8 mouse cellular contexts compared by ENCODE assay signal in genomic region chr1:144004741-144005140, GRCm38 (mm10). TPM values are rescaled to one million over a fixed set of nuclear protein-coding genes. Genes with fewer than 3 reads are reported as not detected.
DNase-seq lines count a peak whose midpoint lies in the region; ATAC-seq and TF ChIP-seq lines count a peak whose summit lies in the region.

No protein-coding gene starts in this region.

- no peaks in the 10 kb centered on the region for H3K36me3 ChIP-seq in testis, adult 2 months (ENCODE audit: control insufficient read depth, insufficient read depth, low read length)
- peaks cover 6% of the 10 kb centered on the region; the same call in 1 of the 2 replicates for H3K36me3 ChIP-seq in heart, embryonic 10.5 days
- H3K36me3 ChIP-seq in neural tube, embryonic 12.5 days, result peaks cover 8% of the 10 kb centered on the region; the same call in 1 of the 2 replicates

- peak; percentile 22 for ATAC-seq in neural tube, embryonic 12.5 days (ENCODE audit: low FRiP score, low read depth)
- no peak for ATAC-seq in megakaryocyte-erythroid progenitor cell, adult 5-6 weeks (replicated peaks; ENCODE audit: low FRiP score, low TSS enrichment, poor library complexity, severe bottlenecking)

- H3K9me3 ChIP-seq in heart, embryonic 10.5 days, result no peaks in the 10 kb centered on the region
- no peaks in the 10 kb centered on the region for H3K9me3 ChIP-seq in neural tube, embryonic 12.5 days

- 6% methylated on average over 9 of the region's 9 CpGs for WGBS in cerebellum, adult 2 months
- 6% methylated on average over 9 of the region's 9 CpGs for WGBS in heart, embryonic 10.5 days
- WGBS in neural tube, embryonic 12.5 days, result 1% methylated on average over 9 of the region's 9 CpGs

- peak overlapping the region; percentile 67 for H3K4me2 ChIP-seq in neural tube, embryonic 12.5 days (replicated peaks)

- no peak overlapping the region for H3K27ac ChIP-seq in cerebellum, adult 2 months (ENCODE audit: insufficient read depth, low read length)
- peak overlapping the region; percentile 70 for H3K27ac ChIP-seq in testis, adult 2 months (ENCODE audit: control insufficient read depth, insufficient read depth, low read depth, low read length)
- H3K27ac ChIP-seq in heart, embryonic 10.5 days, result peak overlapping the region; percentile 85
- H3K27ac ChIP-seq in neural tube, embryonic 12.5 days, result no peak overlapping the region

- H3K27me3 ChIP-seq in cerebellum, adult 2 months (ENCODE audit: control insufficient read depth, insufficient read depth, low read length), result no peaks in the 10 kb centered on the region
- no peaks in the 10 kb centered on the region for H3K27me3 ChIP-seq in testis, adult 2 months (ENCODE audit: control insufficient read depth, insufficient read depth, low read length)
- H3K27me3 ChIP-seq in heart, embryonic 10.5 days (ENCODE audit: insufficient read depth, poor library complexity, severe bottlenecking), result no peaks in the 10 kb centered on the region
- H3K27me3 ChIP-seq in neural tube, embryonic 12.5 days (replicated peaks), result no peaks in the 10 kb centered on the region

- H3K9ac ChIP-seq in neural tube, embryonic 12.5 days, result peak overlapping the region; percentile 68

- no peak for TF ChIP-seq CTCF in cerebellum, adult 2 months (IDR thresholded peaks at IDR 0.05; ENCODE audit: borderline replicate concordance, insufficient read depth, low read depth, low read length)
- no peak for TF ChIP-seq CTCF in testis, adult 2 months (IDR thresholded peaks at IDR 0.05; ENCODE audit: control insufficient read depth, insufficient read depth, insufficient replicate concordance, low read depth, low read length)

- no peaks in the 10 kb centered on the region for H3K4me1 ChIP-seq in cerebellum, adult 2 months (ENCODE audit: control insufficient read depth, insufficient read depth, low read length)
- peaks cover 7% of the 10 kb centered on the region for H3K4me1 ChIP-seq in testis, adult 2 months (ENCODE audit: control insufficient read depth, insufficient read depth, low read length)
- 0 out of 2 replicates have a peak, but pooled peaks cover 7% of the 10 kb centered on the region for H3K4me1 ChIP-seq in heart, embryonic 10.5 days
- H3K4me1 ChIP-seq in neural tube, embryonic 12.5 days, result no peaks in the 10 kb centered on the region

- peak overlapping the region; percentile 92 for H3K4me3 ChIP-seq in cerebellum, adult 2 months (replicated peaks; ENCODE audit: insufficient read depth, low read depth, low read length)
- H3K4me3 ChIP-seq in testis, adult 2 months (ENCODE audit: control insufficient read depth, low read depth, low read length), result peak overlapping the region; percentile 83
- H3K4me3 ChIP-seq in heart, embryonic 10.5 days, result peak overlapping the region; percentile 70
- peak overlapping the region; percentile 57 for H3K4me3 ChIP-seq in neural tube, embryonic 12.5 days

- peak; percentile 24 to 45 for DNase-seq in cerebellum, adult 2 months
- DNase-seq in cerebellum, adult 9-11 months, result no peak
- no peak for DNase-seq in testis, postnatal 14 days (ENCODE audit: low spot score)
- DNase-seq in heart, embryonic 10.5 days (ENCODE audit: low spot score), result no peak
- peak; percentile 8 to 30 for DNase-seq in kidney, postnatal 4 days

- no peak for TF ChIP-seq POLR2A in cerebellum, adult 2 months (IDR thresholded peaks at IDR 0.05; ENCODE audit: borderline replicate concordance, insufficient read depth, low read length)
- TF ChIP-seq POLR2A in testis, adult 2 months (IDR thresholded peaks at IDR 0.05; ENCODE audit: control insufficient read depth, low read depth, low read length), result no peak

RNA-seq across cellular contexts. Expression of gene Rgs2, which starts 0.8 kb away (rescaled TPM):
- polyA plus RNA-seq in cerebellum, adult 2 months (2012; rRNA removed), result 18.3 and 20.4 TPM in 2 replicates
- 2.1 and 2.8 TPM in 2 replicates for polyA plus RNA-seq in testis, adult 2 months (2012; rRNA removed)
- polyA plus RNA-seq in heart, embryonic 10.5 days (2016; fragmentation: Nextera tagmentation; extraction: Ambion mirVana), result 14.8 and 23.8 TPM in 2 replicates
- 77.2 and 83.4 TPM in 2 replicates for polyA plus RNA-seq in neural tube, embryonic 12.5 days (2016; fragmentation: Nextera tagmentation; extraction: Ambion mirVana)
- total RNA-seq in megakaryocyte-erythroid progenitor cell, adult 5-6 weeks (2014; fragmentation: Nextera tagmentation), result 9.0 and 12.7 TPM in 2 replicates
- 32.5 and 55.4 TPM in 2 replicates for total RNA-seq in megakaryocyte-erythroid progenitor cell, adult 5-6 weeks (2017)

Comparison
In these comparisons a context has a peak if more than half of its experiments do, and no peak if none do; other contexts are left out.
1. DNase-seq: peak in cerebellum, adult 2 months (2 of 2) and kidney, postnatal 4 days (2 of 2); none in cerebellum, adult 9-11 months (single experiment), testis, postnatal 14 days (single experiment) and heart, embryonic 10.5 days (single experiment).
2. H3K27ac ChIP-seq: peak in testis, adult 2 months (single experiment) and heart, embryonic 10.5 days (single experiment); none in cerebellum, adult 2 months (single experiment) and neural tube, embryonic 12.5 days (single experiment).
3. Peak in every context shown above with its lines, with median percentiles within 50 percentile points of each other: H3K4me3 ChIP-seq.